Mouse (Mus musculus) G1E (cell line): ENCODE measurements around the gene Fut1. TPM values are rescaled to one million over a fixed set of nuclear protein-coding genes. Genes with fewer than 3 reads are reported as not detected.
A peak's percentile ranks its signal among the peaks of the same experiment; 100 is the strongest.
"Not testable (repeated sequence)": the region's sequence is repeated elsewhere in the genome, so short reads cannot be mapped to it uniquely, and the experiment has no call there.

ENCODE experiments used
- ATAC-seq: 2 replicates; pipeline ENCODE4 v1.8.0; 2016; ENCODE audit warnings: mild to moderate bottlenecking; ENCODE audit not compliant: insufficient number of reproducible peaks, poor library complexity, low FRiP score, severe bottlenecking; ENCODE audit errors: extremely low read depth
- DNase-seq: peaks from one replicate; pipeline ENCODE4 v3.0.0; 2012; ENCODE audit warnings: low spot score
- H3K27me3 ChIP-seq: 2 replicates; pipeline ENCODE4 v1.6.1; 2012; ENCODE audit warnings: mild to moderate bottlenecking, low read length, inconsistent platforms; ENCODE audit not compliant: insufficient read depth
- H3K36me3 ChIP-seq: replicated peaks from 2 replicates; pipeline ENCODE3; 2012; ENCODE audit warnings: mild to moderate bottlenecking, inconsistent platforms
- H3K4me1 ChIP-seq: 2 replicates; pipeline ENCODE4 v1.6.1; 2012; ENCODE audit warnings: low read depth, low read length, inconsistent platforms, mixed read lengths; ENCODE audit not compliant: insufficient read depth
- H3K4me3 ChIP-seq: 2 replicates; pipeline ENCODE4 v1.5.1; 2012; ENCODE audit warnings: low read depth, mild to moderate bottlenecking, inconsistent platforms, low read length, moderate library complexity, mixed read lengths
- H3K9me3 ChIP-seq: replicated peaks from 2 replicates; pipeline ENCODE4 v1.6.1; 2012; ENCODE audit warnings: inconsistent platforms
- CTCF ChIP-seq: IDR thresholded peaks from 2 replicates; pipeline ENCODE4 v1.5.1; 2012; ENCODE audit warnings: low read depth, low read length, inconsistent platforms, mixed read lengths
- GATA1 ChIP-seq: IDR thresholded peaks from 2 replicates; pipeline ENCODE4 v1.6.1; 2012; ENCODE audit warnings: borderline replicate concordance, low read length, inconsistent platforms, mixed read lengths
- GATA2 ChIP-seq: IDR thresholded peaks from 2 replicates; pipeline ENCODE4 v1.6.1; 2012; ENCODE audit warnings: low read depth, low read length, inconsistent platforms, borderline replicate concordance
- POLR2AphosphoS5 ChIP-seq: IDR thresholded peaks from 2 replicates; pipeline ENCODE4 v1.6.1; 2012; ENCODE audit warnings: low read depth, low read length, inconsistent platforms; ENCODE audit not compliant: insufficient replicate concordance
- TAL1 ChIP-seq: conservative IDR thresholded peaks from 2 replicates; pipeline ENCODE4 v1.6.1; 2012; ENCODE audit warnings: low read depth, low read length, inconsistent platforms, mixed read lengths
- polyA plus RNA-seq: library from polyadenylated mRNA; stranded (reverse); fragments of >175 nt; gene quantifications from 2 replicates; pipeline ENCODE4 v1.2.3, GENCODE M21; 2012
- total RNA-seq, 2 experiments: library from RNA; stranded (forward) in 1 of 2; stranded (reverse) in 1 of 2; fragments of 200-1000 nt in 1 of 2; fragments of >200 nt in 1 of 2; fragmentation: Nextera tagmentation in 1 of 2; gene quantifications; 2 replicates each; pipeline ENCODE4 v1.2.3; 2014 to 2017

Fut1 gene
- total and polyA plus RNA-seq, 3 experiments: 0.16 TPM; not detected in 2

DNA sequence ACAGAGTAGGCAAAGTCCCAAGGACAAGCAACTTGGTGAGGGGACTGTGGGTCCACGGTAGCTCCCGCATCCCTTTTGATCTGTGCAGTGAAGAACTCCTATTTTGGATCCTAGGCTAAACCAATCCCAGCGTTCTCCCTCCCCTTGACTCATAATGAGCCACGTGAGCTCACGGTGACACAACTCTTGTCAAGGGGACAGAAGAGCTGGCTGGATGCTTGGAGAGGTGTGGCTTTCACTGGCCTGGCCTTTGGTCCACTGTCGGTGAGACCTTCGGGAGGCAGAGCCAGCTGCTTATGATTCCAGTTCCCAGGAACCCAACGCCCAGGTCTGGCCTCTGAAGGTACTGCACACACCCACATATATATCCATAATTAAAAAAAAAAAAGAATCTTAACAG is 32.3 kb downstream of the Fut1 start:
- ATAC-seq: no peak
- no peak for TF ChIP-seq GATA2
- TF ChIP-seq GATA1: no peak
- Histone ChIP-seq H3K9me3 (no peaks in the 10 kb centered on the region), H3K36me3 (no peaks in the 10 kb centered on the region), H3K4me3 (no peak overlapping the region), H3K27me3 (peaks cover 33% of the 10 kb centered on the region), H3K4me1 (peaks cover 2% of the 10 kb centered on the region; the same call in 1 of the 2 replicates)
- no peak for DNase-seq

- not testable (repeated sequence) for H3K4me3 ChIP-seq, DNase-seq, H3K9me3 ChIP-seq, H3K4me1 ChIP-seq, H3K36me3 ChIP-seq, ATAC-seq
- H3K27me3 ChIP-seq: peaks cover 26% of the 10 kb centered on the region
These were observed 33.4 kb downstream of the Fut1 start for GRCm38 (mm10) chr7:45650484-45650883.

GRCm38 (mm10) chr7:45654424-45655047 is 37.4 kb downstream of the Fut1 start:
- Histone ChIP-seq H3K9me3 (no peaks in the 10 kb centered on the region), H3K36me3 (no peaks in the 10 kb centered on the region), H3K4me1 (no peaks in the 10 kb centered on the region), H3K27me3 (peaks cover 14% of the 10 kb centered on the region; the same call in 1 of the 2 replicates), H3K4me3 (0 out of 2 replicates have a peak overlapping the region, but pooled peaks have one; percentile 4)
- TF ChIP-seq TAL1 (no peak), GATA1 (no peak), CTCF (no peak), POLR2AphosphoS5 (no peak), GATA2 (no peak)
- DNase-seq (no peak), ATAC-seq (no peak)

- no peak for ATAC-seq
- no peaks in the 10 kb centered on the region for H3K36me3 ChIP-seq
- DNase-seq: no peak
- no peaks in the 10 kb centered on the region for H3K9me3 ChIP-seq
- TF ChIP-seq CTCF (no peak), GATA1 (no peak), GATA2 (no peak), TAL1 (no peak), POLR2AphosphoS5 (no peak)
- H3K27me3 ChIP-seq: peaks cover 31% of the 10 kb centered on the region
- no peaks in the 10 kb centered on the region for H3K4me1 ChIP-seq
- H3K4me3 ChIP-seq: no peak overlapping the region
These were observed 43.8 kb downstream of the Fut1 start for GRCm38 (mm10) chr7:45660746-45661478.

DNA sequence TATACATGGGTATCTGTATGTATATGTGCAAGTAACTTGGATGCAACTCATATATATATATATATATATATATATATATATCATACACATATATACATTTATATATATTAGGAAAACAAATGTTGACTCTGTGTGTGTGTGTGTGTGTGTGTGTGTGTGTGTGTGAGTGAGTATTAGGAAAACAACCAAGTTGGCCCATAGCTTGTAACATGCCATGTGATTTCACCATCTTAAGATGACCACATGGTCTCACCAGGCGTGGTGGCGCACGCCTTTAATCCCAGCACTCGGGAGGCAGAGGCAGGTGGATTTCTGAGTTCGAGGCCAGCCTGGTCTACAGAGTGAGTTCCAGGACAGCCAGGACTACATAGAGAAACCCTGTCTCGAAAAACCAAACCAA is 44.6 kb downstream of the Fut1 start:
- H3K27me3 ChIP-seq: peaks cover 31% of the 10 kb centered on the region
- H3K36me3 ChIP-seq, DNase-seq, H3K4me1 ChIP-seq, ATAC-seq, H3K4me3 ChIP-seq, H3K9me3 ChIP-seq: not testable (repeated sequence)

- H3K36me3 ChIP-seq: no peaks in the 10 kb centered on the region
- ATAC-seq: no peak
- no peak for TF ChIP-seq CTCF
- TF ChIP-seq TAL1: no peak
- TF ChIP-seq GATA2: no peak
- TF ChIP-seq GATA1: no peak
- TF ChIP-seq POLR2AphosphoS5: no peak
- DNase-seq: no peak
- 0 out of 2 replicates have a peak, but pooled peaks cover 3% of the 10 kb centered on the region for H3K9me3 ChIP-seq
- no peak overlapping the region for H3K4me3 ChIP-seq
- H3K4me1 ChIP-seq: no peaks in the 10 kb centered on the region
- peaks cover 34% of the 10 kb centered on the region for H3K27me3 ChIP-seq
These were observed 48.4 kb downstream of the Fut1 start for GRCm38 (mm10) chr7:45665303-45666138.
